Mouse (Mus musculus): Measurements from ENCODE around the gene Tmem266. TPM values are rescaled to one million over a fixed set of nuclear protein-coding genes. Genes with fewer than 3 reads are reported as not detected.

The Tmem266 gene
- polyA plus RNA-seq, 1 experiment from 2014 or later: 0.18 TPM

DNA sequence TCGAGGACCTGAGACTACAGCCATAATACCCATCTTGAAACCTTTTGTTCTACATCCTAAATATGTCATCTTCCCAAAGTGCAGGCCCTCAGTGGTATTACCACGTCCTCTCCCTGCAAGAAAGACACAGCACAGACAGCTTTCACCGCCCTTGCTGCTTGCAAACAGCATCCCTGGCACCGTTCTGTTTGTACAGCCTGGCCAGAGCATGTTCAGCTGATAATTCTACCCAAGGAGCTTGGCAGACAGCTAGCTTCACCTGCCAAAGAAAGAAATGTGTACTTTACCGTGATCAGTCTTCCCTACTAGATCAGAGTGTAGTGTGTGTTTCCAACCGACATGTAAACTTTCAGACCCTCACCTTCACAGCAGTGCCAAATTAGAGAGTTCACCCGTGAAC is 45.2 kb downstream of the Tmem266 start:
- Histone ChIP-seq H3K27ac (ENCODE audit: low read length) (no peak overlapping the region), H3K4me3 (ENCODE audit: low read length) (no peak overlapping the region), H3K4me2 (ENCODE audit: low read depth, low read length) (no peak overlapping the region), H3K36me3 (ENCODE audit: control insufficient read depth, insufficient read depth) (no peaks in the 10 kb centered on the region), H3K9ac (ENCODE audit: low read length) (no peak overlapping the region), H3K9me3 (replicated peaks; ENCODE audit: control insufficient read depth, low read length) (peaks cover 4% of the 10 kb centered on the region; the same call in 1 of the 2 replicates), H3K4me1 (ENCODE audit: control insufficient read depth, insufficient read depth, low read length) (no peaks in the 10 kb centered on the region), H3K27me3 (ENCODE audit: control insufficient read depth, insufficient read depth, low read length) (no peaks in the 10 kb centered on the region)
- ATAC-seq (replicated peaks; ENCODE audit: extremely low read depth, insufficient read depth, low FRiP score): no peak
- 66% methylated on average over 7 of the region's 7 CpGs for WGBS

DNA sequence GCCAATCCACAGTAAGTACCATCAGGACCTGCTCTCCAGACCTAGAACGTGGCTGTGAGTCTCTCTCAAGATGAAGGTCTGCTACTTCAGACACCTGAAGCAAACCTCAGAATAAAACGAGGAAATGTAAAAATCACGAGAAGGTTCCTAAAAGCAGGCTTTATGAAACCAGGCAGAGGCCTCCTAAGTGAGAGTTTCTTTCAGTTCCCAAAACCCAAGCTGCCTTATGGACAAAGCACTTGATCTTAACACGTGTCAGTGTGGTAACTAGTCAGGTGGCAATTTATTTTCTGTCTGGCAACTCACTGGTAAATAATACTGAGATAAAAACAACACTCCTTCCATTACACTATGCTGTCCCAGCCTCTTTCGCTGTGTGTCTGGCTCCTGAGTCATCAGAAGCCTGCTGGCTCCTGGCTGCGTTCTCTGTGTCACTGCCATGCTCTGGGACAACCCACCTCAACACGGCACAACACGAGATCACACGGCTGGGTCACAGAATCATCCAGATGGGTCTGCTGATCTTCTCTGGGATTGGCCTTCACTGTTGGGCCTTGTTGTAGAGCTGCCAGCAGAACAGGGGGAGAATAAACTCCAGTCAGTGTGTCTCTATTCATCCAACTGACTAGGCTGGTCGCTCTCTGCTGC is 51.0 kb downstream of the Tmem266 start:
- H3K36me3 ChIP-seq (ENCODE audit: control insufficient read depth, insufficient read depth): no peaks in the 10 kb centered on the region
- no peak overlapping the region for H3K4me2 ChIP-seq (ENCODE audit: low read depth, low read length)
- H3K9me3 ChIP-seq (replicated peaks; ENCODE audit: control insufficient read depth, low read length): no peaks in the 10 kb centered on the region; the same call in 1 of the 2 replicates
- 75% methylated on average over 10 of the region's 10 CpGs for WGBS
- no peak overlapping the region for H3K27ac ChIP-seq (ENCODE audit: low read length)
- no peaks in the 10 kb centered on the region for H3K4me1 ChIP-seq (ENCODE audit: control insufficient read depth, insufficient read depth, low read length)
- ATAC-seq (replicated peaks; ENCODE audit: extremely low read depth, insufficient read depth, low FRiP score): no peak
- no peaks in the 10 kb centered on the region for H3K27me3 ChIP-seq (ENCODE audit: control insufficient read depth, insufficient read depth, low read length)
- no peak overlapping the region for H3K9ac ChIP-seq (ENCODE audit: low read length)
- H3K4me3 ChIP-seq (ENCODE audit: low read length): no peak overlapping the region

DNA sequence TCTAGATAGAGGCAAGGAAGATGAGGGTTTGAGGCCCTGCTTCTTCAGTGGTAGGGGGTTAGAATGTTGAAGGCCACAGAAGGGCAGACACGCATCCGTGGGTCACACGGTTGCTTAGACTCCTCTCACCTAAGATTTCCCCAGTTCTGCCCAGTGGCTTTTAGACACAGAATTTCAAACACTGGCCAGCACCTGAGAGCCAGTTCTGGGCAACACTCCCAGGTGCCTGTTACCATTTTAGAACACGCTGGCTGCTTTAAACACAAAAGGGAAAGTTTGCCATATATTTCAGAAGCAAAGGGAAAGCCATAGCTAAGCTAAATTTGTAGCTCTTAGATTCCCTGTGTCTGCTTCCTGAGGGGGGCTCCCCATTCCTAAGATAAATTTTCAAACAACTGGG is 54.7 kb downstream of the Tmem266 start:
- Histone ChIP-seq H3K4me3 (ENCODE audit: low read length) (no peak overlapping the region), H3K27ac (ENCODE audit: low read length) (no peak overlapping the region), H3K27me3 (ENCODE audit: control insufficient read depth, insufficient read depth, low read length) (no peaks in the 10 kb centered on the region), H3K36me3 (ENCODE audit: control insufficient read depth, insufficient read depth) (no peaks in the 10 kb centered on the region), H3K4me1 (ENCODE audit: control insufficient read depth, insufficient read depth, low read length) (no peaks in the 10 kb centered on the region), H3K9me3 (replicated peaks; ENCODE audit: control insufficient read depth, low read length) (no peaks in the 10 kb centered on the region), H3K9ac (ENCODE audit: low read length) (no peak overlapping the region), H3K4me2 (ENCODE audit: low read depth, low read length) (no peak overlapping the region)
- no peak for ATAC-seq (replicated peaks; ENCODE audit: extremely low read depth, insufficient read depth, low FRiP score)
- WGBS: 90% methylated on average over 4 of the region's 4 CpGs

DNA sequence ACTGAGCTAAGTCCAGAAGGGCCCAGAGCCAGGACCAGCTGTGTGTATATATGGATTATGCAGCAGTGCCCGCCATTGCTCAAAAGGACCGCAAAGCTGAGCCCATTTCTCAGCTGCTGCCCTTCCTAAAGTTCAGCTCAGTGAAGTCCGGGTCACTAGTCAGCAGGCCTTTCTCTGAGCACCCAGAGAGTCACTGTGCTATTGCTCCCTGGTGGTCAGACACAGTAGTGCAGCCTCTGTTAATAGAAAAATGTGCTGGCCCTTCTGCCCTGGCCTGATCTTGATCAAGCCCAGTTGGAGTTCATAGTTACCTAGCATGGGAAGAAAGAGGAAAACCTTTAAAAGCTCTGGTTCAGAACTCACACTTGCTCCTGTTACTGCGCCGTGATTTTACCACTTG is 55.7 kb downstream of the Tmem266 start:
- Histone ChIP-seq H3K4me3 (ENCODE audit: low read length) (no peak overlapping the region), H3K9me3 (replicated peaks; ENCODE audit: control insufficient read depth, low read length) (no peaks in the 10 kb centered on the region), H3K27ac (ENCODE audit: low read length) (no peak overlapping the region), H3K27me3 (ENCODE audit: control insufficient read depth, insufficient read depth, low read length) (no peaks in the 10 kb centered on the region), H3K9ac (ENCODE audit: low read length) (no peak overlapping the region), H3K4me1 (ENCODE audit: control insufficient read depth, insufficient read depth, low read length) (no peaks in the 10 kb centered on the region), H3K36me3 (ENCODE audit: control insufficient read depth, insufficient read depth) (no peaks in the 10 kb centered on the region), H3K4me2 (ENCODE audit: low read depth, low read length) (no peak overlapping the region)
- WGBS: 22% methylated on average over 5 of the region's 5 CpGs
- ATAC-seq (replicated peaks; ENCODE audit: extremely low read depth, insufficient read depth, low FRiP score): no peak

DNA sequence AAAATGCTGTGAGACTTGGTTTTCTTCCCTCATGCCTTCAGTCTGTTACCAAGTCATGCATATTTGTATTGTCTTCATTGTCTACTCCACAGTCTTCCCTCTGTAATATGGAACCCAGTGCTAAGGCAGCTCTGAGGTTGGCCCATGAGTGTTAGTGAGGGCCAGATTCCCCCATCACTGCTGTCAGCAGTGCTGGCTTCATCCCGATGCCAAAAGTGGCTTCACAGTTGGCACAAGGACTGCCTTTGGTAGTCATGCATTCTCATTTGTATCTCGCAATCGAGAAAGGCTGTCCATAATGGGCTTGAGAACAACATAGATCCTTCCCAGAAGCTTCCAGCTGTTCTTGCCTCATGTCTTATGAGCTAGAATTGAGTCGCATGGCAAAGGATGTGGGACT is 59.4 kb downstream of the Tmem266 start:
- no peak overlapping the region for H3K9ac ChIP-seq (ENCODE audit: low read length)
- no peak overlapping the region for H3K4me3 ChIP-seq (ENCODE audit: low read length)
- no peaks in the 10 kb centered on the region for H3K9me3 ChIP-seq (replicated peaks; ENCODE audit: control insufficient read depth, low read length)
- no peak overlapping the region for H3K4me2 ChIP-seq (ENCODE audit: low read depth, low read length)
- no peaks in the 10 kb centered on the region for H3K27me3 ChIP-seq (ENCODE audit: control insufficient read depth, insufficient read depth, low read length)
- H3K27ac ChIP-seq (ENCODE audit: low read length): no peak overlapping the region
- no peaks in the 10 kb centered on the region for H3K4me1 ChIP-seq (ENCODE audit: control insufficient read depth, insufficient read depth, low read length)
- 89% methylated on average over 4 of the region's 4 CpGs for WGBS
- no peak for ATAC-seq (replicated peaks; ENCODE audit: extremely low read depth, insufficient read depth, low FRiP score)
- H3K36me3 ChIP-seq (ENCODE audit: control insufficient read depth, insufficient read depth): no peaks in the 10 kb centered on the region

DNA sequence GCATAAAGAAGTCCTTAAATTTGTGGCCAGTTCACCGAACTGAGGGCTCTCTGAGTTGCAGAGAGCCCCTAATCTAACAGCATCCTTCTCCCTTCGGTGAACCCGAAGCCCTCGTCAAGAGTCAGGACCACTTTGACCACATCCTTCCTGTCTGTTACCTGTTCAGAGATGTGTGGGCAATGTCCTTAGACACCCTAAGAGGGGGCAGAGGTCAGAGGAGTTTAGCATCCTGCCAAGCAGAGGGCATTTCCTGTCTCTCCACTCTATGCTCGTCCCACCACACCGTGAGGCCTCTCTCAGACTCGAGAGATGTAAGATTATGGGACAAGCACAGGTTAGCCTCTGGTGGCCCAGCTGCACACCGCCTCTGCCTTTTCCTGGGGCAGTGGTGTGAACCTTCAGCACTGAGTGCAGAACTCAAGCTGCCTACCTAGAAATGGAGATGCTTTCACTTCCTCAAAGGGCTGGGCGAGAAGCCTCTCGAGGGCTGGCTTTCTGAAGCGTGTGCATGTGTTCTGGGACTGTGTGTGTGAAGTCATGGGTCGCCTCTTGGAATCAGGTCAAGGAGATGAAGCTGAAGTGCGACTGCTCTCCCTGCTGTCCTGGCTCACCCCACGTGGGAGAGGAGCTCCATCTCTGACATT is 61.3 kb downstream of the Tmem266 start:
- H3K36me3 ChIP-seq (ENCODE audit: control insufficient read depth, insufficient read depth): no peaks in the 10 kb centered on the region
- no peak overlapping the region for H3K27ac ChIP-seq (ENCODE audit: low read length)
- no peaks in the 10 kb centered on the region for H3K9me3 ChIP-seq (replicated peaks; ENCODE audit: control insufficient read depth, low read length)
- ATAC-seq (replicated peaks; ENCODE audit: extremely low read depth, insufficient read depth, low FRiP score): no peak; the same call in 1 of the 2 replicates
- no peak overlapping the region for H3K4me2 ChIP-seq (ENCODE audit: low read depth, low read length)
- H3K4me3 ChIP-seq (ENCODE audit: low read length): no peak overlapping the region
- no peak overlapping the region for H3K9ac ChIP-seq (ENCODE audit: low read length)
- H3K27me3 ChIP-seq (ENCODE audit: control insufficient read depth, insufficient read depth, low read length): no peaks in the 10 kb centered on the region
- 65% methylated on average over 14 of the region's 14 CpGs for WGBS
- no peaks in the 10 kb centered on the region for H3K4me1 ChIP-seq (ENCODE audit: control insufficient read depth, insufficient read depth, low read length)

DNA sequence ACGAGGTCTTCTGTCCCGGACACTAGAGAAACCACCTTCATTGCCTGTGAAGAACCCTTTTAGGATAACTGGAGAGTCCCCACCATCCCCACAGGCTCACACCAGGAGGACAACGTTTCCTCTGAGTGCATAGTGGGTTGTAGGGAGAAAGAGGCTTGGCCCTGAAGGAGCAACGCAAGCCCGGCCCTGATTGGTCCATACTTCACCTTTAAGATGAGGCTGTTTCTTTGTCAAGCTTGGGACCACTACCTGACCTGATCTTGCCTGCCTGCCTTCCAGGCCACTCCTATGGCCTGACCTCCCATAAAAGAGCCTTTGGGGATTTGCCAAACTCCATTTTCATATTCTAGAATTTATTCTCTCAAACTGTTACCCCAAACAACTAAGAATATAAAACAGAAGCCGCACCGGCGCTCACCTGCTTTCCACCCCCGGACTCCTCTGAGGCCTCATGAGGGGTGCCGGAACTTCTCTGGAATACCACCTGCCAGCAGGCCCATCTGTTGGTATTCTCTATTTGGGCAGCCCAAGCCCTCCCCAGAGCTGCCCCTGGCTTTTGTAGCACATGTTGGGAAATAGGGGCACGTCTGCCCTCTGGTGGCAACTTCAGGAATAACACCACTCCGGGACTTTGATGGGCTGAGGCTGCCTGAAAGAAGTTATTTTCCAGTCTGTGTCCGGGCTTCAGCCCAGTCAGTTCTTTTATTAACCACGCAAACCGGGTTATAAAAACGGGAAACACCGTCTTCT is 65.4 kb downstream of the Tmem266 start:
- H3K9ac ChIP-seq (ENCODE audit: low read length): no peak overlapping the region
- no peaks in the 10 kb centered on the region for H3K27me3 ChIP-seq (ENCODE audit: control insufficient read depth, insufficient read depth, low read length)
- no peak overlapping the region for H3K4me2 ChIP-seq (ENCODE audit: low read depth, low read length)
- H3K36me3 ChIP-seq (ENCODE audit: control insufficient read depth, insufficient read depth): no peaks in the 10 kb centered on the region
- H3K4me1 ChIP-seq (ENCODE audit: control insufficient read depth, insufficient read depth, low read length): no peaks in the 10 kb centered on the region
- no peak for ATAC-seq (replicated peaks; ENCODE audit: extremely low read depth, insufficient read depth, low FRiP score)
- H3K27ac ChIP-seq (ENCODE audit: low read length): no peak overlapping the region
- no peak overlapping the region for H3K4me3 ChIP-seq (ENCODE audit: low read length)
- no peaks in the 10 kb centered on the region for H3K9me3 ChIP-seq (replicated peaks; ENCODE audit: control insufficient read depth, low read length)
- 30% methylated on average over 17 of the region's 17 CpGs for WGBS

DNA sequence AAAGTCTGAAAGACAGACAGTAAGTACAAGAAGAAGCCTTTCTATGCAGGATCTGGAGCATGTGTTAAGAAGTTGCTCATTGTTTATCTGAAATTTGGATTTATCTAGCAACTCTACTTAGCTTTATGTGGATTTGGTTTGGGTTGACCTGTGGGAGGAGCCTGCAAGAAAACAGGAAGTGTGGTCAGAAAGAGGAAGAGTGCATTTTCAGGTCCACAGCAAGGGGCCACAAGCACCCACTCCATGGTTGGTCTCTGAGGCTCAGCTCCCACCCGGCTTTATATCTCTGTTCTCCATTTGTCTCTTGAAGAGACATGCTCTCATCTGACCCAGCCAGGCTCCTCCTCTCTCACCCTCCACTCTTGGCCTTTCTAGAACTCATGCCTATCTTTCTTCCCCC is 68.9 kb downstream of the Tmem266 start:
- ATAC-seq (replicated peaks; ENCODE audit: extremely low read depth, insufficient read depth, low FRiP score): no peak
- no peak overlapping the region for H3K27ac ChIP-seq (ENCODE audit: low read length)
- no peaks in the 10 kb centered on the region for H3K9me3 ChIP-seq (replicated peaks; ENCODE audit: control insufficient read depth, low read length)
- no peak overlapping the region for H3K4me3 ChIP-seq (ENCODE audit: low read length)
- H3K4me2 ChIP-seq (ENCODE audit: low read depth, low read length): no peak overlapping the region
- H3K36me3 ChIP-seq (ENCODE audit: control insufficient read depth, insufficient read depth): no peaks in the 10 kb centered on the region
- no peak overlapping the region for H3K9ac ChIP-seq (ENCODE audit: low read length)
- no peaks in the 10 kb centered on the region for H3K4me1 ChIP-seq (ENCODE audit: control insufficient read depth, insufficient read depth, low read length)
- 53% methylated on average over 1 of the region's 1 CpGs for WGBS
- no peaks in the 10 kb centered on the region for H3K27me3 ChIP-seq (ENCODE audit: control insufficient read depth, insufficient read depth, low read length)

DNA sequence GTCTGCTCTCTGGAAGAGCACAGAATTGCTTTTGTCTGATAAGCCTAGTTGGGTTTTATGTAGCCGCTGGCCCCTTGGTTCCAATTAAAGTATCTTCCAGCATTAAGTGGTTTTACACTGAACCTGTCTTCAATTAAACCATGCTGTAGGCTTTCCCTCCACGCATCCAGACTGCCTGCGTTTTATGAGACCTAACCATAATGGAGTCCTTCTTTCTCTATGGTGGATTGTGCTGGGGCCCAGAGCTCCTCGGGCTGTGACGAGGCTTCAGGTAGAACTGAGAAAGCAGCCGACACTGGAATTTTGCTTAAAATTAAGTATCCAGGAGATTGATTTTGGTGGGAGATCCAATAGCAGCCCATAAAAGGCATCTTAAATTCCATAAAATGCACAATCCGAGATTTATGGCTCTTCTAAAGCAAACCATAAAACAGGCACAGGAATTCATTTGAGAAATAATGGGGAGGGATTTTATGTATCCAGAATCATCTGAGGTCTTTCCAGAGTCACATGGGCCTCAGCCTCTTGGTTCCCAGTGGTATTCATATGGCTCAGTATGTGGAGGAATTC is 72.4 kb downstream of the Tmem266 start:
- H3K4me3 ChIP-seq (ENCODE audit: low read length): no peak overlapping the region
- H3K9me3 ChIP-seq (replicated peaks; ENCODE audit: control insufficient read depth, low read length): no peaks in the 10 kb centered on the region
- no peak for ATAC-seq (replicated peaks; ENCODE audit: extremely low read depth, insufficient read depth, low FRiP score)
- no peaks in the 10 kb centered on the region for H3K27me3 ChIP-seq (ENCODE audit: control insufficient read depth, insufficient read depth, low read length)
- H3K36me3 ChIP-seq (ENCODE audit: control insufficient read depth, insufficient read depth): no peaks in the 10 kb centered on the region
- H3K27ac ChIP-seq (ENCODE audit: low read length): no peak overlapping the region
- H3K9ac ChIP-seq (ENCODE audit: low read length): no peak overlapping the region
- 92% methylated on average over 7 of the region's 7 CpGs for WGBS
- no peak overlapping the region for H3K4me2 ChIP-seq (ENCODE audit: low read depth, low read length)
- H3K4me1 ChIP-seq (ENCODE audit: control insufficient read depth, insufficient read depth, low read length): no peaks in the 10 kb centered on the region

Data from heart, embryonic 16.5 days (tissue).